Mouse (Mus musculus) frontal cortex, postnatal 14 days (tissue): Measurements from ENCODE around the gene Slc45a1.
A peak's percentile ranks its signal among the peaks of the same experiment; 100 is the strongest.

Experiments
- DNase-seq, 2 experiments: peaks; one replicate each; pipeline ENCODE4 v3.0.0; 2022; ENCODE audit warnings: low spot score in 2 of 2

Gene Slc45a1

DNA sequence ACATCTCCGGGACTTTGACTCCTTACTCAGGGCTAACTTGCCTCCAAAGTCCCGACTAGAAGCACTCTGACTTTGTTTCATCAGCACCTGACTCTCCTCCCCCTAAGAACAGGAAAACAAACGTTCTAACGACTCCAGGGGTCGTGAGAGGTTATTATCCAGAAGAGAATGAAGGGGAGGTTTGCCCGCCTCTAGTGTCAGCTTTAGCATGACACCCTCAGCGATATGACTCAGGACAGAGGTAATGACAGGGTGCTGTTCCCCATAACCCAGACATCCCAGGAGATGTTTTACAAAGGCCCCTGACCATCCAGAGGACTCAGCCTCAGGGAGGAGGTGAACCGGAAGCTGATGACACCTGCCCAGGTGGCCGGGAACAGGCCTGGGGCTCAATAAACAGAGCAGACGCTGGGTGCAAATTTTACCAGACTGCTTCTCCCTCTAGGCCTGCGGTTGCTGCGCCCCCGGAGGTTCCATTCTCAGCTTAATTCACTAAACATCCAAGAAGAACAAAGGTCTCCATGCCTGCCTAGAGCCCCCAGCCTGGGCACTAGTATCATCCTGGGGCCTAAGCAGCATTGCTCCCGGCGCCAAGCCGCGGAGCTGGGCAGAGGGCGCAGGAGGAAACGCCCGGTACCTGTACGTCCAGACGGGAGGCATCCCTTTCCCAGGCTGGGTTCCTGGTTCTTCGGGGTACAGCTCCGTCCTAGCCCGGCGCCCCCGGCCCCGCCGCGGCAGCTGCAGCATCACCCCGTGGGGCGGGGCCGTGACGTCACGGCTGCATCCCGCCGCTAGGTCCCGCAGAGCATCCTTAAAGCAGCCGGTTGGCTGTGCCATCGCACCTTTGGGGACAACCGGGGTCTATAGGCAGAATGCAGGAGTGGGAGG is at the start of gene Slc45a1:
Gene Slc45a1 (minus strand): TSS at position 785 of the 888 bp plus-strand sequence.
- peak in 1 of 2 experiments; percentile 25 for DNase-seq

DNA sequence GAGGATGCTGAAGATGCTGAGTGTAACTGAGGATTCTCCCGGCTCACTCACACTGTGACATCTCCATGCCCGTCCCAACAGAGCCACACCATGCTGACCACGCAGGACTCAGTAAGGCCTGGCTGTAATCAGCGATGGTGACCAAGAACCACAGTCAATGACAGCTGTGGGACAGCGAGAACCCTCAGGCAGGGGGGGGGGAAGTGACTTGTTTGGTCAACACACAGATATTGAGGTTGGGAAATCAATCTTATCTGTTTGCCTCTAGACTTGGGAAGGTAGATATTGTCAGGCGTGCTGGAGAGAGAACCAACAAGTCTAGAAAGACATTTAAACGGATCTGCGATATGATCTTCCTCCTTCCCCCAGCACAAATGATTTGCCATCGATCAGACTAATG is 48.9 kb upstream of the Slc45a1 start:
- DNase-seq, result no peak

DNA sequence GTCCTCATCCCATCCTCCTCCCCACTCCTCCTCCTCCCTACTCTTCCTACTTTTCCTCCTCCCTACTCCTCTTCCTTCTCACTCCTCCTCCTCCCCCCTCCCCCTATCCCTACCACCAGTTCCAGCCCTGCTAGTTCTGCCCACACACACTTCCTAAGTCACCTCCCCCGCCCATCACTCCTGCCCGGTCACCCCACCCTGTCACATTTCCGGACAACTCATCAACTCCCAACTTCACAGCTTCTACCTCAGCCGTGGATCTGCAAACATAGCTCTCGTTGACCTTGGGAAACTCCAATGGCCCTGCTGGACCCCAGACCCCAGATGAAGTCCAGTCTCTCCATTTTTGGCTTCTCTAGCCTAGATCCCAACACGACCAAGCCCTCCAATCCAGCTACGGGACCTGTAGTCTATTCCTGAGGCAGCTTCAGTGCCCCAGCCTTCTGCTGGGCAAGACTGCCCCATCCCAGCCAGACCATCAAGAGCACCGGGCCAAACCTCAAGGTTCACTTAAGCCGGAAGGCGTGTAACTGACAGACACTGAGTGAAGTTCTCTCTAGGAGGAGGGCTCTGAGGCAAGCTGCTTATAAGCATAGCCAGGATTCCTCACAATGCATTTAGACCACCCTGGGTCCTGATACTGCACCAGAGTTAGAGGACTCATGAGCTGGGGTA is 42.6 kb upstream of the Slc45a1 start:
- no peak for DNase-seq

DNA sequence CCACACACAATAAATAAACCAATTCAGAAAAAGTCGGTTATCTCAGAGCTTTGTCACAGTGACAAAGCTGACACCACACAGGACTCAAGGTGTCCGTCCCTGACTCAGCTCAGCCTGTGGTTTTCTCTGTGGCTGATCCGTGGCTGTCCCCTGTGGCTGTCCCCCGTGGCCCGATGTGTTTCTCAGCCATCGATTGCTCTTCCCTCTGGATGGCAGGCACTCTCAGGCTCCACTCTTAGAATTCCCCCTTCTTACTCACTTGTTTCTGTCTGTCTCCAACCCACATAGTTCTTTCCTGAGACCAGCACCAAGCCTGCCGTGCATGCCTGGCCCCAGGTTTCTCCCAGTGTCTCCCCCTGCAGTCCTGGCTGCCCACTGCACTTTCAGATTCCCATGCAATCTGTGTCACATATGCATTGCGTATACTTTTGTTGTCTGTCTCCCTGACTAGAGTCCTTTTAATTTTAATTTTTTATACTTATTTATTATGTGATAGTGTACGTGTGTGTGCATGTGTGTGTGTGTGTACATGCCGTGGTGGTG is 41.0 kb upstream of the Slc45a1 start:
- no peak for DNase-seq

GRCm38 (mm10) chr4:150690759-150691158 is 38.8 kb upstream of the Slc45a1 start:
- no peak for DNase-seq

DNA sequence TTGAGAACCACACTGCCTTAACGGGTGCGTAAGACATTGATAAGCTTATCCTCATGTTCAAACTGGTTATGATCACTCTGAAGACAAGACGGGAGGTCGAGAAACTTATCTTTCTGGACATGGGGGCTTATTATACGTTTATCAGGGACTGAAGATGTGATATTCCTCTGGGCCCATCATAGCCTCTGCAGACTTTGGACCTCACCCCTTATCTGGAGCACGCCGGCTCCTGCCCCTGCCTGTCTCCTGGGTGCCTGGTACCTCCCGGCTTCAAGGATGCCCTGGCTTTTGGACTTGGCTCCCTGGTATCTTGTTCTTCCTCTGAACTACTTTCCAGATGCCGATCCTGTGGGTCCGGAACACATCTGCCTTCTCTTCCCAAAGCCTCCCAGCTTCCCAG is 37.6 kb upstream of the Slc45a1 start:
- no peak for DNase-seq

GRCm38 (mm10) chr4:150687126-150687753 is 35.3 kb upstream of the Slc45a1 start:
- DNase-seq, result no peak

- no peak for DNase-seq
These were observed 34.6 kb upstream of the Slc45a1 start for GRCm38 (mm10) chr4:150686538-150686937.

GRCm38 (mm10) chr4:150685778-150686493 is 34.0 kb upstream of the Slc45a1 start:
- no peak for DNase-seq

DNA sequence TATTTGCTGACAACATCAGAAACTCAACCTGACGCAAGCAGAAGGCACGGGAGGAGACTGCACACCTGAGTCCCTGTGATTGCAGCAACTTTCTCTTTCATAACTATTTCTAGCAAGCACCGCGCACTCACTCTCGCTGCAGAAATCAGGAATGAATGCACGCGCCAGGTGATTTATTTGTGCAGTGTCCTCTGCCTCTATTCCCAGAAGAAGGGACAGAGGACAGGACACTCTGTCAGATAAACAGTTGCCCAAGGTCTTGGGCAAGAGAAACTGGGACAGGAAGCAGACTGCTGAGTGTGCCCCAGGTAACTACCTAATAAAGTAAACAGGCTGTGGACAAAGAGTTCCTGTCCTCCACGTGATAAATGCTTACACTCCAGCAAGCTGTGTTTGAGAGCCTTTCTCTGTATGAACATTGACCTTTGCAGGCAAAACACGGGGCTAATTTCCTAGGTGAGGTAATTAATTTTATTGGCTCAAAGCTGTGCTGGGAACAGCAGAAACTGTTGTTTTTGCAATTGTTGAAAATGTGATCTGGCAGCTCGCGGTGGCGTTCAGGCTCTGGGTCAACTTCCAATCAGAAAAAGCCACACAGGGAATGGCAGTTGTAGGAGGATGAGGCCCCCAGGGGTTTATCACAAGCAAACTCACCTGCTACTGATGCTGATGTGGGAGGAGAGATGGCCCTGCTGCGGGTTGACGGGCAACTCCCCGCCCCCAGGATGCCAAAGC is 33.2 kb upstream of the Slc45a1 start:
- DNase-seq, result no peak

GRCm38 (mm10) chr4:150680373-150680772 is 28.4 kb upstream of the Slc45a1 start:
- DNase-seq, result no peak

- no peak for DNase-seq
These were observed 26.8 kb upstream of the Slc45a1 start for GRCm38 (mm10) chr4:150678789-150679188.

DNA sequence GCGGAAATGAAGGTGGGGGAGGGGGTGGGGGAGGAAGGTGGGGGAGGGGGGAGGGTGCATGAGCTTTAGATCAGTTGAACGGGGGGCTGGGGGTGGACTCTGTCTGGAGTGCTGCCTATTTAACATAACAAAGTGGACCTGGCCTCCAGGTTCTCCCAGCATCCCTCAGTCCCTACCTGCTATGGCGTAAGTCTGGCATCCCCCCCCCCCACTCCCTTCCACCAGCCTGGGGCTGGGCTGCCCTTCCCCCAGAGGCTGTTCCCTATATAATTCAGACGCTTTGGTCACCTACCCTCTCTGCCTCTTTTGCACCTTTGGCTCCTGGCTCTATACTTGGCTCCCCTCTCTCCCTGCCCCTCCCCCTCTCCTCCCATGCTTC is 25.9 kb upstream of the Slc45a1 start:
- DNase-seq, result no peak

- DNase-seq, result no peak
These were observed 25.3 kb upstream of the Slc45a1 start for GRCm38 (mm10) chr4:150677126-150677845.

- DNase-seq, result no peak
These were observed 24.1 kb upstream of the Slc45a1 start for GRCm38 (mm10) chr4:150676029-150676428.

GRCm38 (mm10) chr4:150675274-150675673 is 23.3 kb upstream of the Slc45a1 start:
- DNase-seq, result no peak

GRCm38 (mm10) chr4:150665806-150666205 is 13.8 kb upstream of the Slc45a1 start:
- DNase-seq, result no peak

DNA sequence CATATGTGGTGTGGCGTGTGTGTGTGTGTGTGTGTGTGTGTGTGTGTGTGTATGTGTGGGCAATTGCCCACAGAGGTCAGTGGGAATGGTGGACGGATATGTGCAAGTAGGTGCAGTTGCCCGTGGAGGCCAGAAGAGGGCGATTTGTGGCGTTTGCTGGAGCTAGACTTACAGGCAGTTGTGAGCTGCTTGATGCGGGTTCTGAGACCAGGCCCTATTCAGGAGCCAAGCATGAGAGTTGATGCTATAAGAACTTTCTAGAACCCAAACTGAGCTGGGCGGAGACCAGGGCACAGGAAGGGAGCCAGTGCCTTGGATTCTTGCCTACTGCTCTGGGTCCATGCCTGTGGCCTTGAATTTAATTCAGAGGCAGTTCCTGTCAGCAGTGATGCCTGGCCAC is 12.8 kb upstream of the Slc45a1 start:
- no peak for DNase-seq

GRCm38 (mm10) chr4:150663192-150663591 is 11.2 kb upstream of the Slc45a1 start:
- no peak for DNase-seq

GRCm38 (mm10) chr4:150661886-150662285 is 9.9 kb upstream of the Slc45a1 start:
- no peak for DNase-seq
